Mouse (Mus musculus): ENCODE data around the gene Cep41.

- TF ChIP-seq POLR2A (IDR thresholded peaks at IDR 0.05; ENCODE audit: low read depth, low read length) (no peak), CTCF (conservative IDR thresholded peaks at IDR 0.05; ENCODE audit: insufficient read depth, insufficient read length, low read depth, low read length) (no peak)
Observed at GRCm38 (mm10) chr6:30620591-30620990, 73.0 kb downstream of the Cep41 start.
